Mouse (Mus musculus): ENCODE data around the gene Cd55b. TPM values are rescaled to one million over a fixed set of nuclear protein-coding genes. Genes with fewer than 3 reads are reported as not detected.
A peak's percentile ranks its signal among the peaks of the same experiment; 100 is the strongest.
"Not testable (repeated sequence)": the region's sequence is repeated elsewhere in the genome, so short reads cannot be mapped to it uniquely, and the experiment has no call there.

Gene Cd55b
- total RNA-seq (2021), result under 1 TPM; 0.42 to 0.66 TPM
- long read RNA-seq, experiment 1, result 0 reads
- long read RNA-seq, experiment 2, result 0 reads

- intact Hi-C loops (cut with DNase I; ENCODE audit: low total_unique reads), result no loop called here
- peak; percentile 12 for DNase-seq
These were observed at the start of gene Cd55b for GRCm38 (mm10) chr1:130422664-130423111. TSS of gene Cd55b (minus strand) at chr1:130423009.

GRCm38 (mm10) chr1:130470074-130470473 lies 47.3 kb upstream of the Cd55b start:
- intact Hi-C loops (cut with DNase I; ENCODE audit: low total_unique reads), result no loop called here

GRCm38 (mm10) chr1:130467453-130467852 lies 44.6 kb upstream of the Cd55b start:
- intact Hi-C loops (cut with DNase I; ENCODE audit: low total_unique reads), result no loop called here
- DNase-seq, result no peak

More at GRCm38 (mm10) chr1:130470074-130470473, 47.3 kb upstream of the Cd55b start:
- no peak for DNase-seq

- intact Hi-C loops (cut with DNase I; ENCODE audit: low total_unique reads), result no loop called here
- DNase-seq, result no peak
These were observed 41.4 kb upstream of the Cd55b start for GRCm38 (mm10) chr1:130464173-130464572.

- intact Hi-C loops (cut with DNase I; ENCODE audit: low total_unique reads), result no loop called here
- no peak for DNase-seq
These were observed 40.1 kb upstream of the Cd55b start for GRCm38 (mm10) chr1:130462867-130463266.

- peak; percentile 83 for DNase-seq
- intact Hi-C loops (cut with DNase I; ENCODE audit: low total_unique reads), result no loop called here
These were observed 39.5 kb upstream of the Cd55b start, which contains the start of gene Cd55 for GRCm38 (mm10) chr1:130462084-130462861. TSS of gene Cd55 (minus strand) at chr1:130462744.

GRCm38 (mm10) chr1:130455111-130455510 lies 32.3 kb upstream of the Cd55b start:
- intact Hi-C loops (cut with DNase I; ENCODE audit: low total_unique reads), result no loop called here
- DNase-seq, result no peak

GRCm38 (mm10) chr1:130442930-130443329 lies 20.1 kb upstream of the Cd55b start:
- DNase-seq; intact Hi-C loops (cut with DNase I; ENCODE audit: low total_unique reads): not testable (repeated sequence)

- intact Hi-C loops (cut with DNase I; ENCODE audit: low total_unique reads), result no loop called here
- no peak for DNase-seq
These were observed 8.1 kb upstream of the Cd55b start for GRCm38 (mm10) chr1:130430920-130431319.

- intact Hi-C loops (cut with DNase I; ENCODE audit: low total_unique reads); DNase-seq: not testable (repeated sequence)
These were observed 5.9 kb upstream of the Cd55b start for GRCm38 (mm10) chr1:130428667-130429066.

- intact Hi-C loops (cut with DNase I; ENCODE audit: low total_unique reads); DNase-seq: not testable (repeated sequence)
These were observed 4.5 kb upstream of the Cd55b start for GRCm38 (mm10) chr1:130427175-130427853.

GRCm38 (mm10) chr1:130422033-130422432 lies 776 bp downstream of the Cd55b start:
- intact Hi-C loops (cut with DNase I; ENCODE audit: low total_unique reads); DNase-seq: not testable (repeated sequence)

GRCm38 (mm10) chr1:130397109-130397508 lies 25.7 kb downstream of the Cd55b start:
- DNase-seq; intact Hi-C loops (cut with DNase I; ENCODE audit: low total_unique reads): not testable (repeated sequence)

- DNase-seq; intact Hi-C loops (cut with DNase I; ENCODE audit: low total_unique reads): not testable (repeated sequence)
These were observed 35.5 kb downstream of the Cd55b start for GRCm38 (mm10) chr1:130387282-130387681.

GRCm38 (mm10) chr1:130377726-130378429 lies 44.9 kb downstream of the Cd55b start:
- DNase-seq, result no peak
- intact Hi-C loops (cut with DNase I; ENCODE audit: low total_unique reads), result no loop called here

- intact Hi-C loops (cut with DNase I; ENCODE audit: low total_unique reads), result no loop called here
- DNase-seq, result no peak
These were observed 48.5 kb downstream of the Cd55b start for GRCm38 (mm10) chr1:130374173-130374785.

GRCm38 (mm10) chr1:130373398-130374083 lies 49.3 kb downstream of the Cd55b start:
- no peak for DNase-seq
- intact Hi-C loops (cut with DNase I; ENCODE audit: low total_unique reads), result no loop called here

- DNase-seq, result no peak
- intact Hi-C loops (cut with DNase I; ENCODE audit: low total_unique reads), result no loop called here
These were observed 50.8 kb downstream of the Cd55b start for GRCm38 (mm10) chr1:130371895-130372528.

All from gastrocnemius, postnatal 14 days (tissue).